Mouse (Mus musculus) embryonic facial prominence, embryonic 14.5 days (tissue): ENCODE measurements around the gene Enpp7. TPM values are rescaled to one million over a fixed set of nuclear protein-coding genes. Genes with fewer than 3 reads are reported as not detected.

Source experiments
- ATAC-seq: fragments of 200-750 bp; cut with Nextera tagmentation; 2 replicates; pipeline ENCODE4 v1.8.0; 2017; ENCODE audit warnings: low read depth, moderate number of reproducible peaks, moderate TSS enrichment
- DNase-seq: peaks from one replicate; pipeline ENCODE4 v3.0.0-alpha.2; 2015; ENCODE audit warnings: low spot score
- H3K27ac ChIP-seq: fragments of 300-500 bp; sonication (generic); replicated peaks from 2 replicates; pipeline ENCODE4 v1.5.1; 2014; ENCODE audit warnings: low read depth, mild to moderate bottlenecking, low read length, moderate library complexity
- H3K27me3 ChIP-seq: fragments of 300-500 bp; sonication (generic); replicated peaks from 2 replicates; pipeline ENCODE4 v1.6.1; 2014; ENCODE audit warnings: low read length; ENCODE audit not compliant: control insufficient read depth, insufficient read depth
- H3K36me3 ChIP-seq: fragments of 300-500 bp; sonication (generic); 2 replicates; pipeline ENCODE4 v1.6.1; 2014; ENCODE audit warnings: low read length, mixed read lengths; ENCODE audit not compliant: control insufficient read depth, insufficient read depth
- H3K4me1 ChIP-seq: fragments of 300-500 bp; sonication (generic); 2 replicates; pipeline ENCODE4 v1.6.1; 2014; ENCODE audit warnings: antibody characterized with exemption, low read length; ENCODE audit not compliant: control insufficient read depth, insufficient read depth
- H3K4me2 ChIP-seq: fragments of 300-500 bp; sonication (generic); 2 replicates; pipeline ENCODE4 v1.6.1; 2014; ENCODE audit warnings: low read depth, mild to moderate bottlenecking, low read length, moderate library complexity, mixed read lengths
- H3K4me3 ChIP-seq: fragments of 300-500 bp; sonication (generic); 2 replicates; pipeline ENCODE4 v1.5.1; 2014; ENCODE audit warnings: low read depth, mild to moderate bottlenecking, low read length
- H3K9ac ChIP-seq: fragments of 300-500 bp; sonication (generic); 2 replicates; pipeline ENCODE4 v1.6.1; 2014; ENCODE audit warnings: low read depth, mild to moderate bottlenecking, low read length, moderate library complexity, mixed read lengths
- H3K9me3 ChIP-seq: fragments of 300-500 bp; sonication (generic); 2 replicates; pipeline ENCODE4 v1.6.1; 2016; ENCODE audit warnings: low read length; ENCODE audit not compliant: control insufficient read depth
- WGBS: fragments of 180-500 bp; shearing (Covaris S2); extraction: QIAGEN DNeasy Blood & Tissue Kit; methylation state at CpG from one replicate; pipeline ENCODE4 v1.1.7; 2014; 5-methylcytosine and 5-hydroxymethylcytosine counted together
- polyA plus RNA-seq: library from polyadenylated mRNA; unstranded; fragments of >200 nt; fragmentation: Nextera tagmentation; extraction: Ambion mirVana; gene quantifications from 2 replicates; pipeline ENCODE4 v1.2.1, GENCODE M21; 2014

The Enpp7 gene
- polyA plus RNA-seq, 1 experiment from 2014 or later: not detected

DNA sequence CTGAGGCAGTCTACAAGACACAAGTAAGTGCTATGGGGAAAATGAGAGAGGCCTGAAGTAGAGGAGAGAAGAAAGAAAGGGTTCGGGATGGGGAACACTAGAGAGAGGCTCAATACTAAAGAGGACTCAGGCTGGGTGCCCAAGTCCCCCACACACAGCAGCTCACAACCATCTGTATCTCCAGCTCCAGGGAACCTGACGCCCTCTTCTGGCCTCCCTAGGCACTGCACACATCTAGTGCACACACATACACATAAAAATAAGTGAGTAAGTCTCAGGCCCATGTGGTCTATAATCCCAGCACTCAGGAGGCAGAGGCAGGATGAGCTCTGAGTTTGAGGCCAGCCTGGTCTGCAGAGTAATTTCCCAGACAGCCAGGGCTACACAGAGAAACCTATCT, 12.9 kb downstream of the Enpp7 start:
- no peak overlapping the region for H3K4me3 ChIP-seq
- H3K9me3 ChIP-seq: no peaks in the 10 kb centered on the region
- no peak for ATAC-seq
- H3K27ac ChIP-seq: no peak overlapping the region
- DNase-seq: no peak
- 59% methylated on average over 2 of the region's 2 CpGs for WGBS
- H3K4me1 ChIP-seq: 0 out of 2 replicates have a peak, but pooled peaks cover 6% of the 10 kb centered on the region
- H3K27me3 ChIP-seq: peaks cover 14% of the 10 kb centered on the region
- H3K9ac ChIP-seq: no peak overlapping the region
- H3K36me3 ChIP-seq: no peaks in the 10 kb centered on the region
- no peak overlapping the region for H3K4me2 ChIP-seq

DNA sequence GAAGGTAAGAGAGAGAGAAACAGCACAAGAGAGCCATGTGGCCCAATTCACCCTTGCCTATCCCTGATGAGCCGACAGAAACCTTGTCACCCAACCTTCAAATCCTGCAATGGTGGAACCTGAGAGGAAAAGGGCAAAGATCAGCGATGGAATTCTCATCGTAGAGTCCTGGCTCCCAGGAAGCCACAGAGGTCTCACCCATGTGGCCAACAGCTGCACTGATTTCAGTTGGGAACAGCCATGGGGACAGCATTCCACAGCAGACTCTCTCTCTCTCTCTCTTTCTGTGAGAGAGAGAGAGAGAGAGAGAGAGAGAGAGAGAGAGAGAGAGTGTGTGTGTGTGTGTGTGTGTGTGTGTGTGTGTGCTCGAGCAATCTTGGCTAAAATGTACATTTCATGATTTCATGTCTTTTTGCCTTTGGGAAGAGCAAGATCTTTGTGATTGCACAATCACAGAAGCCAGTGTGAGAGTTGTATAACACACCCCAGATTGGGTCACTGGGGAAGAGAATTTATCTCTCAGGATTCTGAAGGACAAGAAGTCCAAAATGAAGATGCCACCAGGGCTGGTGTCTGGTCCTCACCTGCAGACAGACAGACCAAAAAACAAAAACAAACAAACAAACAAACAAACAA, 13.6 kb downstream of the Enpp7 start:
- Histone ChIP-seq H3K4me3 (no peak overlapping the region), H3K9me3 (no peaks in the 10 kb centered on the region), H3K27ac (no peak overlapping the region), H3K4me2 (no peak overlapping the region), H3K9ac (no peak overlapping the region), H3K36me3 (no peaks in the 10 kb centered on the region), H3K27me3 (peaks cover 14% of the 10 kb centered on the region), H3K4me1 (0 out of 2 replicates have a peak, but pooled peaks cover 6% of the 10 kb centered on the region)
- WGBS: 56% methylated on average over 4 of the region's 4 CpGs
- DNase-seq (no peak), ATAC-seq (no peak)

DNA sequence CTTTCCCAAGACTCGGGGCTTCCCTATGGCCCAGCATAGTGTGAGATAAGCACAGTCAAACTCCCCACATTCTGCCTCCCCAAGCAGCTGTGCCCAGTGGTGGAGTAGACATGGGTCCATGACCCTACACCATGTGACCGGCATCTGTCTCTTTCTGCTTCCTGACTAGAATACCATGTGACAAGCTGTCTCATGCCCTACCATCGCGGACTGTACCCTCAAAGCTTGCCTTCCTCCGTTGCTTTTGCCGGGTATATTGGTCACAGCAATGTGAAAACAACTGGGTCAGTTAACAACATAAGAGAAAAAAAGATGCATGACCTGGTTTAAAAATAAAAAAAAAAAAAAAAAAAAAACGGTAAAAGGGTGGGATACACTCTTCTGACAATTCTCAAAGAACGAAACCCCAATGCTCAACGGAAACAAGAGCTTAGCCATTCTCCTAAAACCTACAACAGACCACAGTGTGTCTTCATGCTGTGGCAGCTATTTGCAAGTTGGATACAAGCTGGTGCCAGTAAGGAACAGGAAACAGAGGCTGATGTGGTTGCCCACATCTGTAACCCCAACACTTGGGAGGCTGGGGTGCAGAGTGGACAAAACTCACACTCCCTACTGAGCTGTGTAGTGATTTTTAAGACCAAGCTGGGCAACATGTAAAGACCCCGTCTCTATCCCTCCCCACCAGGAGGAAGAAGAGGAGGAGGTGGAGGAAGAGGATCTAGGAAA, 17.7 kb downstream of the Enpp7 start:
- H3K4me3 ChIP-seq: no peak overlapping the region
- no peak for DNase-seq
- WGBS: 84% methylated on average over 10 of the region's 10 CpGs
- no peak overlapping the region for H3K4me2 ChIP-seq
- H3K9ac ChIP-seq: no peak overlapping the region
- no peaks in the 10 kb centered on the region for H3K9me3 ChIP-seq
- H3K27ac ChIP-seq: no peak overlapping the region
- H3K36me3 ChIP-seq: no peaks in the 10 kb centered on the region
- no peak for ATAC-seq
- H3K27me3 ChIP-seq: no peaks in the 10 kb centered on the region
- no peaks in the 10 kb centered on the region for H3K4me1 ChIP-seq

- H3K36me3 ChIP-seq: no peaks in the 10 kb centered on the region
- WGBS: 65% methylated on average over 3 of the region's 3 CpGs
- ATAC-seq: no peak
- H3K27me3 ChIP-seq: no peaks in the 10 kb centered on the region
- no peak overlapping the region for H3K4me3 ChIP-seq
- no peak overlapping the region for H3K9ac ChIP-seq
- H3K27ac ChIP-seq: no peak overlapping the region
- H3K4me2 ChIP-seq: no peak overlapping the region
- DNase-seq: no peak
- no peaks in the 10 kb centered on the region for H3K9me3 ChIP-seq
- no peaks in the 10 kb centered on the region for H3K4me1 ChIP-seq
Measured at GRCm38 (mm10) chr11:119006462-119006861, 18.5 kb downstream of the Enpp7 start.

GRCm38 (mm10) chr11:119007461-119008456, 19.8 kb downstream of the Enpp7 start:
- Histone ChIP-seq H3K27ac (no peak overlapping the region), H3K36me3 (no peaks in the 10 kb centered on the region), H3K4me2 (peak overlapping the region; percentile 52), H3K9ac (peak overlapping the region; percentile 56), H3K4me1 (no peaks in the 10 kb centered on the region), H3K4me3 (peak overlapping the region; percentile 33), H3K27me3 (no peaks in the 10 kb centered on the region), H3K9me3 (no peaks in the 10 kb centered on the region)
- ATAC-seq: peak; percentile 85
- WGBS: 16% methylated on average over 21 of the region's 21 CpGs
- peak; percentile 59 for DNase-seq

DNA sequence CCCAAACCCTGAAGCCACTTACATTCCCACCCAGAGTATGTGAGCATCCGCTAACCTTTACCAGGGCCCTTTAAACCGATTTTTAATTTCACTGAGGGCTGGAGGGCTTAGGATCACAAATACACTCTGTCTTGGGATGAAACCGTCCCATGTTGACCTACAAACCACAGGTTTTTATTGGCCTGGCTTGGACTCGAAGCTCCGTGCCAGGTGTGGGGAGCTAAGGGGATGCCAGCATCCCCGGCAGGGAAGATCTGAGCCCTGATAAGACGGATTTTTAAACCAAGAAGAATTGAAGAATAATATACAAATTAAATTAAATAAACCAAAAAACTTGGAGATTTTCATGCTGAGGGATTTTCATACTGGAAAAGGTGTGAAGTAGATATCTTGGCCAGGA, 26.5 kb downstream of the Enpp7 start:
- no peak overlapping the region for H3K4me2 ChIP-seq
- WGBS: 61% methylated on average over 7 of the region's 7 CpGs

DNA sequence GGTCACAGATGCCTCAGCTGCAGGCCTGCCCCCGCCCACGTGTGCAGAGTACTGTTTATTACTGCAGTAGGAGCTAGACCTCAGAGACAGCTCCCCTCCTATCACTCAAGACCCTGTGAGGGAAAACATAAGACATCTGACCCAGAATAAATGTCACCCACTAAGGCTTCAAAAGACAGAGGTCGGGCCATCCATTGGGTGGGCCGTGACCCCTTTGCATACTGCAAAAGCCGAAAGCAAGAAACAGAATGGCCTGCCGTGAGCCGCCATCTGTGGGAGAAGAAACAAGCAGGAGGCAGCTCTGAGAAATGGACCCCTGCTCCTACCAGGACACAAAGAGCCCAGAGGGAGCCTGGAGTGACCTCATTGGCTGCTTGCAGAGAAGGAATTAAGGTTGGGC, 29.5 kb downstream of the Enpp7 start:
- 65% methylated on average over 7 of the region's 7 CpGs for WGBS

More for the DNA sequence above, 26.5 kb downstream of the Enpp7 start:
- H3K4me3 ChIP-seq: no peak overlapping the region
- H3K36me3 ChIP-seq: no peaks in the 10 kb centered on the region
- H3K9ac ChIP-seq: no peak overlapping the region
- H3K4me1 ChIP-seq: no peaks in the 10 kb centered on the region
- no peak for DNase-seq
- no peak overlapping the region for H3K27ac ChIP-seq
- H3K9me3 ChIP-seq: no peaks in the 10 kb centered on the region
- no peak for ATAC-seq
- no peaks in the 10 kb centered on the region for H3K27me3 ChIP-seq

GRCm38 (mm10) chr11:119021180-119021579, 33.2 kb downstream of the Enpp7 start:
- Histone ChIP-seq H3K36me3 (0 out of 2 replicates have a peak, but pooled peaks cover 3% of the 10 kb centered on the region), H3K4me3 (no peak overlapping the region), H3K4me2 (no peak overlapping the region), H3K9ac (no peak overlapping the region), H3K9me3 (no peaks in the 10 kb centered on the region), H3K27me3 (peaks cover 10% of the 10 kb centered on the region; the same call in 1 of the 2 replicates), H3K4me1 (peaks cover 28% of the 10 kb centered on the region), H3K27ac (no peak overlapping the region)
- ATAC-seq (no peak), DNase-seq (no peak)
- WGBS: 86% methylated on average over 7 of the region's 7 CpGs

More for the DNA sequence above, 29.5 kb downstream of the Enpp7 start:
- H3K27me3 ChIP-seq: peaks cover 10% of the 10 kb centered on the region; the same call in 1 of the 2 replicates
- no peaks in the 10 kb centered on the region for H3K36me3 ChIP-seq
- DNase-seq (no peak), ATAC-seq (no peak)
- H3K9ac ChIP-seq: no peak overlapping the region
- no peak overlapping the region for H3K4me2 ChIP-seq
- peaks cover 8% of the 10 kb centered on the region; the same call in 1 of the 2 replicates for H3K4me1 ChIP-seq
- no peak overlapping the region for H3K4me3 ChIP-seq
- H3K27ac ChIP-seq: no peak overlapping the region
- no peaks in the 10 kb centered on the region for H3K9me3 ChIP-seq
